Mouse (Mus musculus) heart, postnatal 0 days (tissue): ENCODE data around the gene Mknk2. TPM values are rescaled to one million over a fixed set of nuclear protein-coding genes. Genes with fewer than 3 reads are reported as not detected.

Experiments used
- ATAC-seq: fragments of 200-750 bp; cut with Nextera tagmentation; 2 replicates; pipeline ENCODE4 v1.8.0; 2017; ENCODE audit warnings: low read depth, moderate number of reproducible peaks, moderate library complexity; ENCODE audit not compliant: insufficient read depth
- DNase-seq: peaks from one replicate; pipeline ENCODE4 v3.0.0-alpha.2; 2016; ENCODE audit warnings: low spot score
- H3K27ac ChIP-seq: fragments of 300-500 bp; sonication (generic); 2 replicates; pipeline ENCODE4 v1.5.1; 2014; ENCODE audit warnings: low read depth, mild to moderate bottlenecking
- H3K27me3 ChIP-seq: fragments of 300-500 bp; sonication (generic); 2 replicates; pipeline ENCODE4 v1.6.1; 2014; ENCODE audit warnings: low read length, mixed read lengths; ENCODE audit not compliant: control insufficient read depth, insufficient read depth
- H3K36me3 ChIP-seq: fragments of 300-500 bp; sonication (generic); replicated peaks from 2 replicates; pipeline ENCODE4 v1.6.1; 2014; ENCODE audit warnings: low read length, mixed read lengths; ENCODE audit not compliant: control insufficient read depth, insufficient read depth
- H3K4me1 ChIP-seq: fragments of 300-500 bp; sonication (generic); 2 replicates; pipeline ENCODE4 v1.6.1; 2014; ENCODE audit warnings: antibody characterized with exemption; ENCODE audit not compliant: control insufficient read depth, insufficient read depth
- H3K4me2 ChIP-seq: fragments of 300-500 bp; sonication (generic); 2 replicates; pipeline ENCODE4 v1.6.1; 2014; ENCODE audit warnings: low read depth, mild to moderate bottlenecking, low read length, moderate library complexity
- H3K4me3 ChIP-seq: fragments of 300-500 bp; sonication (generic); 2 replicates; pipeline ENCODE4 v1.5.1; 2014; ENCODE audit warnings: low read depth, low read length
- H3K9ac ChIP-seq: fragments of 300-500 bp; sonication (generic); replicated peaks from 2 replicates; pipeline ENCODE4 v1.6.1; 2014; ENCODE audit warnings: low read depth, low read length, mixed read lengths
- H3K9me3 ChIP-seq: fragments of 300-500 bp; sonication (generic); replicated peaks from 2 replicates; pipeline ENCODE4 v1.6.1; 2016; ENCODE audit warnings: low read length; ENCODE audit not compliant: control insufficient read depth
- CTCF ChIP-seq: IDR thresholded peaks from 2 replicates; pipeline ENCODE4 v1.5.1; 2016; ENCODE audit warnings: antibody characterized with exemption, control low read depth, low read depth
- EP300 ChIP-seq: IDR thresholded peaks from 2 replicates; pipeline ENCODE4 v1.6.1; 2016; ENCODE audit warnings: antibody characterized with exemption, low read depth
- WGBS: fragments of 180-500 bp; shearing (Covaris S2); extraction: QIAGEN DNeasy Blood & Tissue Kit; methylation state at CpG from one replicate; pipeline ENCODE4 v1.1.7; 2014; 5-methylcytosine and 5-hydroxymethylcytosine counted together
- polyA plus RNA-seq: library from polyadenylated mRNA; unstranded; fragments of >200 nt; fragmentation: Nextera tagmentation; extraction: Ambion mirVana; gene quantifications from 2 replicates; pipeline ENCODE4 v1.2.1, GENCODE M21; 2015
- total RNA-seq: library from RNA; depleted of rRNA; stranded (reverse); fragments of >200 nt; gene quantifications from 2 replicates; pipeline ENCODE4 v1.2.3, GENCODE M21; 2014; ENCODE audit warnings: low replicate concordance

Mknk2 gene
- total and polyA plus RNA-seq, 2 experiments from 2014 or later, result 76.9 to 150 TPM

GRCm38 (mm10) chr10:80686617-80687016, 8.7 kb upstream of the Mknk2 start:
- Histone ChIP-seq H3K4me3 (no peak overlapping the region), H3K36me3 (peaks cover 41% of the 10 kb centered on the region), H3K9ac (no peak overlapping the region), H3K9me3 (no peaks in the 10 kb centered on the region), H3K27ac (no peak overlapping the region), H3K4me1 (no peaks in the 10 kb centered on the region), H3K4me2 (no peak overlapping the region), H3K27me3 (no peaks in the 10 kb centered on the region)
- TF ChIP-seq CTCF (no peak), EP300 (no peak)
- 91% methylated on average over 3 of the region's 3 CpGs for WGBS
- no peak for ATAC-seq
- no peak for DNase-seq

DNA sequence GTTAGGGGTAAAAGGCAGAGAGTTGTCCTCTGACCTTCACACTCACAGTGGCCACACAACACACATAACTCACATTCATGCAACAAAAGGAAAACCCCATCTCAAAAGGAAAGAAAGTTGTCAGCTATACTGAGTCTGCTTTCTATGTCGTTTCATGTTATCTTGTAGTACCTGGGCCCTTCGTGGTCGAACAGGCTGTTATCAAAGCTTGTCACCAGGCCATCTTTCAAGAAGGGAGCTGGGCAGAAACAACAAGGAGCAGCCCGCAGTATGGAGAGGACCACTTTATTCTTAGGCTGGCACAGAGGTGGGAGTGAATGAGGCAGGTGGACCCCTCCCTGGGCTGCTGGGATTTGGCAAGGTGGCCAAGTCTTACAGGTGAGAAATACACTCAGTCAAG, 7.1 kb upstream of the Mknk2 start:
- Histone ChIP-seq H3K36me3 (peaks cover 25% of the 10 kb centered on the region), H3K4me2 (no peak overlapping the region), H3K27me3 (no peaks in the 10 kb centered on the region), H3K4me1 (peaks cover 5% of the 10 kb centered on the region; the same call in 1 of the 2 replicates), H3K4me3 (no peak overlapping the region), H3K9ac (no peak overlapping the region), H3K27ac (no peak overlapping the region), H3K9me3 (no peaks in the 10 kb centered on the region)
- ATAC-seq (no peak), DNase-seq (no peak)
- WGBS, result 44% methylated on average over 4 of the region's 4 CpGs
- TF ChIP-seq CTCF (no peak), EP300 (no peak)

- Histone ChIP-seq H3K9ac (no peak overlapping the region), H3K27me3 (no peaks in the 10 kb centered on the region), H3K27ac (no peak overlapping the region), H3K4me1 (peaks cover 11% of the 10 kb centered on the region), H3K9me3 (no peaks in the 10 kb centered on the region), H3K4me3 (no peak overlapping the region), H3K4me2 (no peak overlapping the region), H3K36me3 (peaks cover 17% of the 10 kb centered on the region)
- 56% methylated on average over 6 of the region's 6 CpGs for WGBS
- ATAC-seq (no peak; the same call in 1 of the 2 replicates), DNase-seq (peak; percentile 74)
- TF ChIP-seq CTCF (peak; percentile 90), EP300 (no peak)
Measured at GRCm38 (mm10) chr10:80684214-80684613, 6.3 kb upstream of the Mknk2 start.

- peaks cover 16% of the 10 kb centered on the region for H3K4me1 ChIP-seq
- H3K9ac ChIP-seq, result no peak overlapping the region
- no peak overlapping the region for H3K4me3 ChIP-seq
- peaks cover 15% of the 10 kb centered on the region for H3K36me3 ChIP-seq
- no peak overlapping the region for H3K4me2 ChIP-seq
- TF ChIP-seq CTCF (no peak), EP300 (no peak)
- DNase-seq, result no peak
- no peaks in the 10 kb centered on the region for H3K27me3 ChIP-seq
- WGBS, result 82% methylated on average over 1 of the region's 1 CpGs
- no peaks in the 10 kb centered on the region for H3K9me3 ChIP-seq
- H3K27ac ChIP-seq, result no peak overlapping the region
- no peak for ATAC-seq
Measured at GRCm38 (mm10) chr10:80683647-80684046, 5.7 kb upstream of the Mknk2 start.

DNA sequence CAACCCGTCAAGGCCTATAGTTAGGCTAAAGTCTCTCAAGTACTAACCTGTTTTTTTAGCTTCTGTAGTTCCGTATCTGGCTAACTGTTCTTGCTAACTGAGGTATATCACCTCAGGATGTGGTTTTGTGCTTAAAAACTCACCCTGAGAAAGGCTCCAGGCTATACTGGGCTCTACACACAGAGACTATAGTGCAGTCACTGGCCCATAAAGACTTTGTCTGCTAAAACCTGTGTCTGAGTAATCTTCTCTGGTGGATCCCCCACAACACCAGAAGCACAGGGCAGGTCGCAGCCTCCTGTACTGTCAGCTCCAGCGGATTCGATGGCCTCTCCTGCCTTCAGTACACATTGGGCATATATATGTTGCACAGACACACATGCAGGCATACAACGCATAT, 4.1 kb upstream of the Mknk2 start:
- DNase-seq, result no peak
- TF ChIP-seq CTCF (no peak), EP300 (no peak)

GRCm38 (mm10) chr10:80680260-80680696, 2.4 kb upstream of the Mknk2 start:
- ATAC-seq, result no peak
- no peak overlapping the region for H3K4me2 ChIP-seq
- no peaks in the 10 kb centered on the region for H3K9me3 ChIP-seq
- H3K27ac ChIP-seq, result peak overlapping the region; percentile 99
- H3K9ac ChIP-seq, result no peak overlapping the region
- H3K27me3 ChIP-seq, result no peaks in the 10 kb centered on the region
- no peak overlapping the region for H3K4me3 ChIP-seq
- no peaks in the 10 kb centered on the region; the same call in 1 of the 2 replicates for H3K36me3 ChIP-seq
- no peak for DNase-seq
- peaks cover 34% of the 10 kb centered on the region for H3K4me1 ChIP-seq
- TF ChIP-seq EP300, result no peak
- TF ChIP-seq CTCF, result no peak
- 76% methylated on average over 2 of the region's 2 CpGs for WGBS

More for the DNA sequence above, 4.1 kb upstream of the Mknk2 start:
- Histone ChIP-seq H3K9ac (no peak overlapping the region), H3K27me3 (no peaks in the 10 kb centered on the region), H3K9me3 (no peaks in the 10 kb centered on the region), H3K4me2 (no peak overlapping the region), H3K4me3 (no peak overlapping the region), H3K27ac (no peak overlapping the region), H3K36me3 (peaks cover 11% of the 10 kb centered on the region), H3K4me1 (peaks cover 31% of the 10 kb centered on the region)
- WGBS, result 93% methylated on average over 6 of the region's 6 CpGs
- ATAC-seq, result no peak
